Mouse (Mus musculus): ENCODE results near the gene Nedd9. TPM values are rescaled to one million over a fixed set of nuclear protein-coding genes. Genes with fewer than 3 reads are reported as not detected.

Gene Nedd9
- total and polyA plus RNA-seq, 2 experiments from 2014 or later = 7.8 to 19.7 TPM

- 79% methylated on average over 14 of the region's 14 CpGs for WGBS
- Histone ChIP-seq H3K36me3 (ENCODE audit: insufficient read depth, low read length) (no peaks in the 10 kb centered on the region), H3K4me3 (ENCODE audit: low read depth, low read length) (no peak overlapping the region), H3K9ac (replicated peaks; ENCODE audit: low read length, poor library complexity, severe bottlenecking) (no peak overlapping the region), H3K27me3 (ENCODE audit: insufficient read depth, low read length) (no peaks in the 10 kb centered on the region), H3K9me3 (ENCODE audit: low read length) (no peaks in the 10 kb centered on the region), H3K27ac (ENCODE audit: low read depth, low read length) (no peak overlapping the region), H3K4me1 (ENCODE audit: insufficient read depth, low read length) (no peaks in the 10 kb centered on the region), H3K4me2 (ENCODE audit: low read depth, low read length, poor library complexity, severe bottlenecking) (no peak overlapping the region)
- DNase-seq (ENCODE audit: low spot score) (no peak), ATAC-seq (ENCODE audit: low FRiP score) (no peak)
- no peak for TF ChIP-seq CTCF (IDR thresholded peaks at IDR 0.05)
Observed at GRCm38 (mm10) chr13:41456292-41457029, 30.7 kb downstream of the Nedd9 start.

- Histone ChIP-seq H3K4me2 (ENCODE audit: low read depth, low read length, poor library complexity, severe bottlenecking) (no peak overlapping the region), H3K27me3 (ENCODE audit: insufficient read depth, low read length) (no peaks in the 10 kb centered on the region), H3K9me3 (ENCODE audit: low read length) (no peaks in the 10 kb centered on the region), H3K9ac (replicated peaks; ENCODE audit: low read length, poor library complexity, severe bottlenecking) (no peak overlapping the region), H3K36me3 (ENCODE audit: insufficient read depth, low read length) (no peaks in the 10 kb centered on the region), H3K4me3 (ENCODE audit: low read depth, low read length) (no peak overlapping the region), H3K4me1 (ENCODE audit: insufficient read depth, low read length) (no peaks in the 10 kb centered on the region), H3K27ac (ENCODE audit: low read depth, low read length) (no peak overlapping the region)
- ATAC-seq (ENCODE audit: low FRiP score) = no peak
- 79% methylated on average over 15 of the region's 15 CpGs for WGBS
- no peak for DNase-seq (ENCODE audit: low spot score)
- no peak for TF ChIP-seq CTCF (IDR thresholded peaks at IDR 0.05)
Observed at GRCm38 (mm10) chr13:41453227-41454193, 33.7 kb downstream of the Nedd9 start.

DNA sequence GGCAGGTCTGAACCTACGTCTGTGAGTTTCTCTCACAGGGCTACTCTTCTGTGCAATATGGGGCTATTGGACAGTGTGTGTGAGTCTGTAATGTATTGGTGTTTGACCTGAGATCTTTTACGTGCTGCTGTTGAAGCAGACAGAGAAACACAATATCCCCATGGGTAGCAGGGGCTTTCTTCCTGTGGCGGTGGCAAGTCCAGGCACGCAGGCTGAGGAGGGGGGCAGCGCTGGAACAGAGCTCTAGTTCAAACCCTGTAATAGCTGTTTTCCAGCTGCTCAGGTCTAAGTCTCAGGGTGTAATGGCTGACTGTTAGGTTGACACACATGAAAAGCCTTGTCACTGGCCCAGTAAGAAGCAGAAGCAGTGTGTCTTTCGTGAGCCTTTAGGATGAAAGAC is 36.3 kb downstream of the Nedd9 start:
- 78% methylated on average over 6 of the region's 6 CpGs for WGBS
- no peak for TF ChIP-seq CTCF (IDR thresholded peaks at IDR 0.05)
- Histone ChIP-seq H3K9ac (replicated peaks; ENCODE audit: low read length, poor library complexity, severe bottlenecking) (no peak overlapping the region), H3K4me1 (ENCODE audit: insufficient read depth, low read length) (no peaks in the 10 kb centered on the region), H3K27ac (ENCODE audit: low read depth, low read length) (no peak overlapping the region), H3K4me2 (ENCODE audit: low read depth, low read length, poor library complexity, severe bottlenecking) (no peak overlapping the region), H3K4me3 (ENCODE audit: low read depth, low read length) (no peak overlapping the region), H3K27me3 (ENCODE audit: insufficient read depth, low read length) (no peaks in the 10 kb centered on the region), H3K9me3 (ENCODE audit: low read length) (no peaks in the 10 kb centered on the region), H3K36me3 (ENCODE audit: insufficient read depth, low read length) (no peaks in the 10 kb centered on the region)
- no peak for ATAC-seq (ENCODE audit: low FRiP score)
- DNase-seq (ENCODE audit: low spot score) = no peak

- Histone ChIP-seq H3K4me3 (ENCODE audit: low read depth, low read length) (no peak overlapping the region), H3K4me2 (ENCODE audit: low read depth, low read length, poor library complexity, severe bottlenecking) (no peak overlapping the region), H3K27me3 (ENCODE audit: insufficient read depth, low read length) (no peaks in the 10 kb centered on the region), H3K4me1 (ENCODE audit: insufficient read depth, low read length) (no peaks in the 10 kb centered on the region), H3K27ac (ENCODE audit: low read depth, low read length) (no peak overlapping the region), H3K36me3 (ENCODE audit: insufficient read depth, low read length) (no peaks in the 10 kb centered on the region), H3K9ac (replicated peaks; ENCODE audit: low read length, poor library complexity, severe bottlenecking) (no peak overlapping the region), H3K9me3 (ENCODE audit: low read length) (no peaks in the 10 kb centered on the region)
- no peak for ATAC-seq (ENCODE audit: low FRiP score)
- DNase-seq (ENCODE audit: low spot score) = no peak
- TF ChIP-seq CTCF (IDR thresholded peaks at IDR 0.05) = no peak
- WGBS = 62% methylated on average over 2 of the region's 2 CpGs
Observed at GRCm38 (mm10) chr13:41449211-41449610, 38.0 kb downstream of the Nedd9 start.

DNA sequence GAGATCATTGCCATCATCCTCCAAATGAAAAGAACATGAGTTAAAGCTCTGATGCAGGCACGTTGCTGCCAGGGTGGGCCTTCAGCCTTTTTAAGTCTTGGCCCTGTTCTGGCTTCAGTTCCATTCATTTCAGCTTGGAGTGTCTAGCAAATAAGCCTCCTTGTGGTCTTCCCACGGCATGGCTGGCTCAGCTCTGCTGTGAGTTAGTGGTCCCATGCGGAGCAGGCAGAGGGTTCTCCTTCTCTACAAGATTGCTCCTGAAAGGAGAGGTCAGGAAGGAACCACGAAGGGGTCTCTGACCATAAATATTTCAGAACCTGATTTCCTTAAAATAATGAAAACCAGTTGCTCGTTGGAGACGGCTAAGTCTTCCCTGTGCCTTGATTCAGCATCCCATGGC is 40.0 kb downstream of the Nedd9 start:
- H3K36me3 ChIP-seq (ENCODE audit: insufficient read depth, low read length) = no peaks in the 10 kb centered on the region
- H3K4me3 ChIP-seq (ENCODE audit: low read depth, low read length) = no peak overlapping the region
- H3K9ac ChIP-seq (replicated peaks; ENCODE audit: low read length, poor library complexity, severe bottlenecking) = no peak overlapping the region
- H3K4me2 ChIP-seq (ENCODE audit: low read depth, low read length, poor library complexity, severe bottlenecking) = no peak overlapping the region
- no peaks in the 10 kb centered on the region for H3K4me1 ChIP-seq (ENCODE audit: insufficient read depth, low read length)
- DNase-seq (ENCODE audit: low spot score) (no peak), ATAC-seq (ENCODE audit: low FRiP score) (no peak)
- no peak overlapping the region for H3K27ac ChIP-seq (ENCODE audit: low read depth, low read length)
- TF ChIP-seq CTCF (IDR thresholded peaks at IDR 0.05) = peak; percentile 25; the same call in 1 of the 2 replicates
- H3K27me3 ChIP-seq (ENCODE audit: insufficient read depth, low read length) = no peaks in the 10 kb centered on the region
- WGBS = 78% methylated on average over 6 of the region's 6 CpGs
- H3K9me3 ChIP-seq (ENCODE audit: low read length) = no peaks in the 10 kb centered on the region

- ATAC-seq (ENCODE audit: low FRiP score) (no peak), DNase-seq (ENCODE audit: low spot score) (no peak)
- 97% methylated on average over 1 of the region's 1 CpGs for WGBS
- Histone ChIP-seq H3K9ac (replicated peaks; ENCODE audit: low read length, poor library complexity, severe bottlenecking) (no peak overlapping the region), H3K4me3 (ENCODE audit: low read depth, low read length) (no peak overlapping the region), H3K27me3 (ENCODE audit: insufficient read depth, low read length) (no peaks in the 10 kb centered on the region), H3K27ac (ENCODE audit: low read depth, low read length) (no peak overlapping the region), H3K4me2 (ENCODE audit: low read depth, low read length, poor library complexity, severe bottlenecking) (no peak overlapping the region), H3K4me1 (ENCODE audit: insufficient read depth, low read length) (no peaks in the 10 kb centered on the region), H3K36me3 (ENCODE audit: insufficient read depth, low read length) (no peaks in the 10 kb centered on the region), H3K9me3 (ENCODE audit: low read length) (no peaks in the 10 kb centered on the region)
- TF ChIP-seq CTCF (IDR thresholded peaks at IDR 0.05) = no peak
Observed at GRCm38 (mm10) chr13:41446591-41446990, 40.6 kb downstream of the Nedd9 start.
